Mouse (Mus musculus) ES-CJ7 (cell line): ENCODE measurements around the gene Galnt10.

Source experiments
- DNase-seq: peaks from one replicate; pipeline ENCODE4 v3.0.0; 2011; ENCODE audit warnings: low read depth, low spot score

Gene Galnt10

DNA sequence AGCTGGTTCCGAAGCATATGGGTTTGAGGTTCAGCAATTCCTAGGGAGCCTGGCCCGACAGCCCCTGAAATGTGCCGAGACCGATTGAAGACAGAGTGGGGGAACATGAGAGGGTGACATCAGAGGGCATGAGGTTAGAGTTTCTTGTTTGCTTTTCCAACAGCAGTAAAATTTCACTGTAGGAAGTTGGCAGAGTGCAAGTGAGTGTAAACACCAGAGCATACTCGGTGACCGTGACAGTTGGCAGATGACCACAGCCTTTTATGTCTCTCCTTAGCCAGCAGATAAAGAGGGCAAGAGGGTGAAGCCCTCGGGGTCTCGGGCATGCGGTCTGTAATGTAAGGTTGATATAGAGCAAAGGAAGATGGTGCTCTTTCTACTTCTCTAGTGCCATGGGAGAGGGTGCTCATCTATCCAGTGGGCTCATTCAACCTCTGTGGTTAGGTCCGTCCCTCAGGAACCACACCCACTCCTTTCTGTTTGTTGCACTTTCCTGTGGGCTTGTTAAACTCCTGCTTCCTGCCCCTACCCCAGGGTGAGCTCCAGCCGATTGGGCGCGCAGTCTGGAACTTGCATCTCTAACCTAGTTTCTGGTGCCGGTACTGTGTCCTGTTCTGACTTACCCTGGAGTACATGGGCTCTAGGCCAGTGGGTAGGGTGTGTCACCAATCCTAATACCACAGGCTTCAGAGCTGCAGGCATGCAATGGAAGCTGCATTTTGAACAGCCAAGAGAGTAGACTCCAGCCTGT, 43.1 kb downstream of the Galnt10 start:
- no peak for DNase-seq

DNA sequence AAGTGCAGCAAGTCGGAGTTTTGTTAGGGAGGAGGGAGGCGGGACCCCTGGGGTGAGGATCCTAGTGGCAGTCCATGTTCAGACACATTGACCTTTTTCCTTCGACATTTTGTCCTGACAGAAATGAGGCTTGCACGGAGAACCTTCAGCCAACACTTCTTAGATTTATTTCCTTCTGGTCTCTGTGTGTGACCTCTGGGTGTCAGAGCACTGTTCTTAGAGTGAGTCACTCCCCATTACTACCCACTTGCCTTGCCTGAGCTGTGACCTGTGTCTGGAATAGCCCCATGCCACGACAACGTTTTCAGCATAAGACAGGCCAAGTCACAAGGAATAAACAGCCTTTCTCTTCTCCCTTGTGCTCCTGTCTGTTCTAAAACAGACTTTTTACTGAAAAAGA, 44.6 kb downstream of the Galnt10 start:
- no peak for DNase-seq

DNA sequence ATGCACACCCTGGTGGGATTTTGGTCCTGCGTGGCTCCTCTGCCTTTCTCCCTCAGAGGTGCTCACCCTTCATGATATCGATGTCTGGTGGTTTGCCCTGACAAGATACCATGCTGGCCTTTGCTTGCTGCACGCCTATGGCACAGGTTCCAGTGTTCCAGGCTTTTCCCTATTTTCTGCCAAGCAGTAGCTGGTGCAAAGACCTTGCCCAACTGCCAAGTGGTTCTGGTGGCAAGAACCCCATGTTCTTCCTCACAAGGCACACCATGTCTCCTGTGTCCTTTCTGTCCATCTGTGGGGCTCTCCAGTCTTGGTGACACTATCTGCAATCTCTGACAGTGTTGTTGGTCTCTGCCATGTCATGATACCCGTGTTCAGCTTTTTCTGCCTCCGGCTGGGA, 45.6 kb downstream of the Galnt10 start:
- no peak for DNase-seq

GRCm38 (mm10) chr11:57691939-57692338, 46.7 kb downstream of the Galnt10 start:
- no peak for DNase-seq

DNA sequence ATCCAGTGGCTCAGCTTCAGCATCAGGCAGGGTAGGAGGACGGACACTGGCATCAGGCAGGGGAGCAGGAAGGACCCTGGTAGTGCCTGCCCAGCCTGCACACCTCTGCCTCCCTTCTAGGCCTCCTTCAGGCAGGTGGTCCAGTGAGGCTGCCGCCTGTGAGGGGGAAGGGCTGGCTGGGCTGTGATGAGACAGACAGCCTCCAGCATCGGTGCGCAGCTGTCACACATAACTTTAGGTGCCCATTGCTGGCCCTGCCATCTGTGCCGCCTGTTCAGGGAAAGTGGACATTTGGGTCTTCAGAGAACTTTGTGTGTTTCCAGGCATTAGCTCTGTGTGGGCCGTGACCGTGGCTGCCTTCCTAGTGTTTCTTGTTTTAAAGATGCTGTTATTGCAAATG, 47.5 kb downstream of the Galnt10 start:
- no peak for DNase-seq

DNA sequence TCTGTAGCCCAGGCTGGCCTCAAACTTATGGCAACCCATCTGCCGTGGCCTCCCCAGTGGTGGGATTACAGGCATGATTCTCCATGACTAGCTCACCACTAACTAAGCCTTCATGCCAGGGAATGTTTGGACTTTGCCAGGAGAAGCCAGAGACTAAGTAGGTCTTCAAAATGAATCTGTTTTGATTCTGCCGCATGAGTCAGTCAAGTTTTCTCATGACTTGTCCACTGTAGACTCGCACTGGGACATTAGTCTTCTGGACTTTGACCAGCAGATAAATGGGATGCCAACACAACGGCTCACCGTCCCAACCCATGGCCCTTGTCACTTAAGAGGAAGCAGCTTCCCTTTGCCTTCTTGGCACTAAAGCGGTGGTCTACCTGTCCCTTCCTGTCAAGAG, 49.2 kb downstream of the Galnt10 start:
- no peak for DNase-seq

GRCm38 (mm10) chr11:57696207-57696676, 51.0 kb downstream of the Galnt10 start:
- DNase-seq: no peak

DNA sequence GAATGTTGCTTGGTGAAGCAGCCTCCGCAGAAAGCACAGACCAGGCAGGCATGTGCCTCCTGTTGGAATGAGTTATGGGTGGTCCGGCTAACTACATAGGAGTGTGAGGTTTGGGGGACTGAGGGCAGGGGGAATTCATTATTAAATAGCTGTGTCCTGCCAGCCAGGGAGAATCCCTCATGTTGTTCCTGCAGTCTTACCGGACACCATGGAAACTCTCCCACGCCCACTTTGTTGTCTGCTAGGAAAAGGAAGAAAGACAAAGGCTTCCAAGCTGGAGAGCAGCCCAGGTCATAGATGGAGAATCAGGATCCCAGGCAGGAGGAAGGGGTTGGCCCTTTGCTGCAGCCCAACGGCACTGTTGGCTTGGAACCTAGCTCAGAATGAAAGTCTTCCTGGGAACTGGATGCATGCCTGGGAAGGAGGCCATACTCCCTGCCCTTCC, 51.6 kb downstream of the Galnt10 start:
- DNase-seq: no peak

DNA sequence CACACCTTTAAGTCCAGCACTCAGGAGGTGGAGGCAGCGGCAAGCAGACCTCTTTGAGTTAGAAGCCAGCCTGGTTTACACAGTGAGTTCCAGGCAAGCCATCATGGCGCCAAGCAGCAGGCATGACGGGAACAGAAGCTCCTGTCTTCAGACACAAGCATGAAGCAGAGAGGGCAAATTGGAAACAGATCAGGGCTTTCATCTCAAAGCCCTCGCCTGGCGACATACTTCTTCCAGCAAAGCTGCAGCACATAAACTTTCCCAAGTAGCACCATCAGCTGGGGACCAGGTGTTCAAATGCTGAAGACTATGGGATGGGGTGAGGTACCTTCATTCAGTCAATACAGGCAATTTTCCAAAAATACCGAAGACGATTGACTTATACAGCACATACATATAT, 54.9 kb downstream of the Galnt10 start:
- DNase-seq: no peak

- no peak for DNase-seq
These were observed 56.1 kb downstream of the Galnt10 start for GRCm38 (mm10) chr11:57701193-57701925.

DNA sequence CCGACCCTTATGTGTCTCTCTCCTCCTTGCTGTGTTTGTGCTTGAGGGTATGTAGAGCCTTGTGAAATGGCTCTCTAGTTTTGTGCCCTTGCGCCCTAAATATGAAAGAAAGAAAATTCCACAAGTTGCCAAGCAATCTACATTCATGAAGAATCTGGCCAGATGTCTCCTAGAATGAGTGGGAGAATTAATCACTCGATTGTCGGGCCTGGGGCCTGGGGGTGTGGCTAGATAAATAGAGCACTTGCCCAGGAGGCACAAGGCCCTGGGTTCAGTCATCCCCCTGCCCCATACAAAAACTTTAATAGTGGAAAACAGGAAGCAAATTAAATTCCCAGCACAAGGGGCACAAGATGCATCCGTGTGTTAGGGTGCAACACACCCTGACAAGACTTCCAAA, 56.7 kb downstream of the Galnt10 start:
- no peak for DNase-seq

- DNase-seq: no peak
These were observed 61.4 kb downstream of the Galnt10 start for GRCm38 (mm10) chr11:57706620-57707019.

GRCm38 (mm10) chr11:57707114-57707798, 62.0 kb downstream of the Galnt10 start:
- DNase-seq: no peak

GRCm38 (mm10) chr11:57708174-57709154, 63.2 kb downstream of the Galnt10 start:
- DNase-seq: no peak

DNA sequence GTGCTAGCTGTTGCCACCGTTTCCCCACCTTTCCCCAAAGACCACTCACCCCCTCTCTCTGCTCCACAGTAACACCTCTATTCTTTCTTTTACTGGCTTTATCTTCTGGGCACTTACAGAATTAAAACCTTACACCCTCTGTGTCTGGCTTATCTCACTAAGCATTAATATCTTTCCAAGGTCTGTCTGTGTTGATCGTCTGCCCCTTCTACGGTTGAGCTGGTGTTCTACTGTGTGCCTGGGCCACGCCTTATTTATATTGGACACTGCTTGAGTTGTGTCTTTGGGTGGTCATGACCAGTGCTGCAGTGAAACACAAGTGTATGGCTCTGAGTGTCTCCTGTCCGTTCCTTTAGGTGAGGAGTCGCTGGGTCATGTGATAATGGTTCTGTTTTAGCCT, 68.7 kb downstream of the Galnt10 start:
- no peak for DNase-seq

- DNase-seq: no peak
These were observed 71.5 kb downstream of the Galnt10 start for GRCm38 (mm10) chr11:57716721-57717120.

GRCm38 (mm10) chr11:57717432-57717831, 72.2 kb downstream of the Galnt10 start:
- DNase-seq: no peak

DNA sequence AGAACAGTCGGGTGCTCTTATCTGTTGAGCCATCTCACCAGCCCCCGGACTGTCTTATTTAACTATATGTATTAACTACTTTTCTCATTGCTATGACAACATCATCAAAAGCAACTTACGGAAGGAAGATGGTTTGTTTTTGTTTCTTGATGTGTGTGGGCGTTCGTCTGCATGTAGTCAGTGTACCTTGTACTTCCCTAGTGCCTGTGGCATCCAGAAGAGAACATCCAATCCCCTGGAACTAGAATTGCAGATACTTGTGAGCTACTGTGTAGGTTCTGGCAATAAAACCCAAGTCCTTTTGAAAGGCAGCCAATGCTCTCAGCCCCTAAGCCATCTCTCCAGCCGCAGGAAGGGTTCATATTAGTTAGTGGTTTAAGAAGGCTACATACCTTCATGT, 72.8 kb downstream of the Galnt10 start:
- no peak for DNase-seq

GRCm38 (mm10) chr11:57719631-57720030, 74.4 kb downstream of the Galnt10 start:
- peak; percentile 84 for DNase-seq

- peak; percentile 32 for DNase-seq
These were observed 74.8 kb downstream of the Galnt10 start for GRCm38 (mm10) chr11:57720076-57720475.

- peak; percentile 70 for DNase-seq
These were observed 79.7 kb downstream of the Galnt10 start for GRCm38 (mm10) chr11:57724791-57725463.
